Mouse (Mus musculus): ENCODE measurements around the gene Sytl1. TPM values are rescaled to one million over a fixed set of nuclear protein-coding genes. Genes with fewer than 3 reads are reported as not detected.

Gene Sytl1
- polyA plus RNA-seq, 1 experiment from 2014 or later = 2.5 TPM

DNA sequence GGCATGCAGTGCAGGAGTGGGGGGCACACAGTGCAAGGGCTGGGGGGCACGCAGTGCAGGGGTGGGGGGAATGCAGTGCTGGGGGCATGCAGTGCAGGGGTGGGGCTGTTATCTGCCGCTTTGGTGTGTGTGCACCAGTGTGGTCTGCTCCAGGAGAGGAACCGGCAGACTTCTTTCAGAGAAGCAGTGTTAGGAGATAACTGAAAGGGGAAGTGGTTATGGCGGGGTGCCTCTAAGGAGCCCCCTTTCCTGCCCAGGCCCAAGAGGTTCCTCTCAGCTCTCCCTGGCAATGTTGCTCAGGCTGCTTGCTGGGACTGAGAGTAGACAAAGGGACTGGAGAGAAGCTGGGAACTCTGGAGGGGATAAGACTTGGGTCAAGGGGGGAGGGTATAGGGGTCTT, 25.0 kb downstream of the Sytl1 start:
- Histone ChIP-seq H3K36me3 (no peaks in the 10 kb centered on the region), H3K4me1 (peaks cover 25% of the 10 kb centered on the region), H3K27ac (no peak overlapping the region), H3K4me3 (no peak overlapping the region), H3K9me3 (replicated peaks) (no peaks in the 10 kb centered on the region), H3K27me3 (ENCODE audit: low read depth, poor library complexity, severe bottlenecking) (peaks cover 48% of the 10 kb centered on the region)
- 77% methylated on average over 4 of the region's 4 CpGs for WGBS
- no peak for DNase-seq (ENCODE audit: low spot score)

DNA sequence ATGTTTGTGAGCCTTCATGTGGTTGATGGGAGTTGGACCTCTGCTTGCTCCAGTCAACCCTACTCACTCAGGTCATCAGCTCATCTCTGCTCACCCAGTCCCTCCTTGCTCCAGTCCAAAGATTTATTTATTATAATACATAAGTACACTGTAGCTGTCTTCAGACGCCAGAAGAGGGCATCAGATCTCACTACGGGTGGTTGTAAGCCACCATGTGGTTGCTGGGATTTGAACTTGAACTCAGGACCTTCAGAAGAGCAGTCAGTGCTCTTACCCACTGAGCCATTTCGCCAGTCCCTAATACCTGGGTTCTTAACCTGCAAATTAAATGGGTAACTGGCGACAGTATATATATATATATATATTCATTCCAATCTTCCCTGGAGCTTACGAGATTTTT, 27.5 kb downstream of the Sytl1 start:
- Histone ChIP-seq H3K4me3 (no peak overlapping the region), H3K27me3 (ENCODE audit: low read depth, poor library complexity, severe bottlenecking) (peaks cover 31% of the 10 kb centered on the region), H3K27ac (no peak overlapping the region), H3K9me3 (replicated peaks) (no peaks in the 10 kb centered on the region), H3K4me1 (peaks cover 5% of the 10 kb centered on the region), H3K36me3 (no peaks in the 10 kb centered on the region)
- 77% methylated on average over 5 of the region's 5 CpGs for WGBS
- no peak for DNase-seq (ENCODE audit: low spot score)

DNA sequence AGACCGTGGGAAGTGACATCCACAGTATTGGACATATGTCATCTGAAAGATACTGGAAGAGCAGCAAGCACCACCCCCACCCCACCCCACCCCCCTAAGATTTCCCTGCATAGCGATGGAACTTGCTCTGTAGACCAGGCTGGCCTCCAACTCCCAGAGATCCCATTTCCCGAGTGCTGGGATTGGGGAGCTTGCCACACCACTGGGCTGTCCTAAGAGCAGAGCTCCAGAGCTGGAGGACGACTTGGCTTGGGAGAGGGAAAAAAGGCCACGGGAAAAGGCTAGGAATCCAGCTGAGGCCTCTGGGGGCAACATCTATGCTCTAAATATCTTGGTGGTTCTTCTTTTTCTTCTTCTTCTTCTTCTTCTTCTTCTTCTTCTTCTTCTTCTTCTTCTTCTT, 28.1 kb downstream of the Sytl1 start:
- H3K4me3 ChIP-seq = no peak overlapping the region
- H3K4me1 ChIP-seq = peaks cover 4% of the 10 kb centered on the region
- no peaks in the 10 kb centered on the region for H3K36me3 ChIP-seq
- no peak overlapping the region for H3K27ac ChIP-seq
- H3K27me3 ChIP-seq (ENCODE audit: low read depth, poor library complexity, severe bottlenecking) = peaks cover 25% of the 10 kb centered on the region
- DNase-seq (ENCODE audit: low spot score) = no peak
- WGBS = 61% methylated on average over 5 of the region's 5 CpGs
- no peaks in the 10 kb centered on the region for H3K9me3 ChIP-seq (replicated peaks)

DNA sequence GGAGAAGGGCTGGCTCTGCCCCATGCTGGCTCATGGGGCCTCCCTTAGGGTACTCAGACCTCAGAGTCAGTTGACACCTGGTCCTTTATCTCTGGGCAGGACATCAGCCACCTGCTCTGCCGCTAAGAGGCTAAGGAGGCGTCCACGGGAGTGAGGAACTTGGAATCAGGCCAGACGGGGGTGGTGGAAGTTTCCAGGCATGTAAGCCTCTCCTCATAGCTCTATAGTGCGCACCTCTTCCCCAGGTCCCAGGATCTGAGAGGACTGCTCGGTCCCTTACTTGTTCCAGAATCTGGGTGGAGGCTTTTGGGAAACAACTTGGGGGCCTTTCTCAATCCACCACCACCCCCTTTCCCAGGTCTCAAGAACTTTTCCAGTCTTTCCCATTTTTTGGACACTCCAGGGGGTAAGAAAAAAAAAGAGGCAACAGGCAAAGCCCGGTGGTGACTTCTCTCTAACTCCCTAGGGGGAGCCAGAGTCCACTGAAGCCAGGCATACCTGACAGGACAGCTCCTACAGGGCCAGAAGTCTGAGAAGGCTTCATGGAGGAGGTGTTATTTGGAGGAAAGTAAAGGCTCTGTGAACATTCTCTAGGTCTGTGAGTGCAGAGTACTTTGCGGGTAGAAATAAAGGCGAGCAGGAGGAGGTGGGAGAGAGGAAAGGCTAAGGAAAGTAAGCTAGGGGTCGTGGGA, 29.5 kb downstream of the Sytl1 start:
- Histone ChIP-seq H3K4me1 (peaks cover 12% of the 10 kb centered on the region), H3K27me3 (ENCODE audit: low read depth, poor library complexity, severe bottlenecking) (peaks cover 12% of the 10 kb centered on the region; the same call in 1 of the 2 replicates), H3K4me3 (no peak overlapping the region), H3K36me3 (no peaks in the 10 kb centered on the region), H3K27ac (no peak overlapping the region), H3K9me3 (replicated peaks) (no peaks in the 10 kb centered on the region)
- no peak for DNase-seq (ENCODE audit: low spot score)
- 45% methylated on average over 10 of the region's 10 CpGs for WGBS

DNA sequence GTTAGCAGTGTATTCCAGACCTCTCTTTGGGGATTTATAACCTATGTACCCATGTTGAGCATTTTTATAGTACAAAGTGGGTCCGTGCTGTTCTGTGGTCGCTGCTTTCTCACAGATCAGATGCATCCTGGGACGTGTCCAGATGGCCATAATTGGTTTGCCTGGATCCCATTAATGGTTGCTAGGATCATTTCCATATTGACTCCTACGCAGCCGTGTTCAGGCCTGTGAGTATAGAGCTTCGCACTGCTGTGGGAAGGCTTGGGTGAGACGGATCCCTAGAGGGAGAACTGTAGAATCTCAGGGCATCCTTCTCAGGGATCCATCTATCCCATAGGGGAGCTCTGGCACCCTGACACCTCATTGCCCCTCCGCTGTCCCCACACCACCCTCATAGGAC, 33.3 kb downstream of the Sytl1 start:
- peak overlapping the region; percentile 42; the same call in 1 of the 2 replicates for H3K27ac ChIP-seq
- no peaks in the 10 kb centered on the region for H3K9me3 ChIP-seq (replicated peaks)
- no peaks in the 10 kb centered on the region for H3K36me3 ChIP-seq
- no peak for DNase-seq (ENCODE audit: low spot score)
- peaks cover 5% of the 10 kb centered on the region; the same call in 1 of the 2 replicates for H3K27me3 ChIP-seq (ENCODE audit: low read depth, poor library complexity, severe bottlenecking)
- H3K4me3 ChIP-seq = no peak overlapping the region
- WGBS = 69% methylated on average over 8 of the region's 8 CpGs
- H3K4me1 ChIP-seq = peaks cover 16% of the 10 kb centered on the region

DNA sequence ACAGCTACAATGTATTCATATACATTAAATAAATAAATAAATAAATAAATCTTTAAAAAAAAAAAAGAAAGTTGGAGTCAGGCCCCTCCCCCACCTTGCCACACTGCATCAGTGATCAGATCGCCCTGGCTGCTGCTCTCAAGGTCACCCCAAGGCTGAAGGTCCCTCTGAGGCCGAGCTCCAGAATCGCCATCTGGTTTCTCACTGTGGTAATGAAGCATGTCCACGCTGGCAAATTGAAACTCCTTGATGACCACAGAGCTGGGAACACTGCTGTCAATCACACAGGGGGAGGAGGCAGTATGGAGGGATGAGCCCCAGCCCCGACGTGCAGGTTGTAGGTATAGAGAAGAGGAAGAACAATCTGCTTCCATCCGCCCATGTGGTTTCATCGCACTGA, 35.3 kb downstream of the Sytl1 start:
- peaks cover 32% of the 10 kb centered on the region for H3K4me1 ChIP-seq
- WGBS = 73% methylated on average over 8 of the region's 8 CpGs
- no peaks in the 10 kb centered on the region for H3K9me3 ChIP-seq (replicated peaks)
- H3K27ac ChIP-seq = no peak overlapping the region
- peaks cover 13% of the 10 kb centered on the region for H3K27me3 ChIP-seq (ENCODE audit: low read depth, poor library complexity, severe bottlenecking)
- no peak for DNase-seq (ENCODE audit: low spot score)
- H3K4me3 ChIP-seq = no peak overlapping the region
- H3K36me3 ChIP-seq = no peaks in the 10 kb centered on the region

DNA sequence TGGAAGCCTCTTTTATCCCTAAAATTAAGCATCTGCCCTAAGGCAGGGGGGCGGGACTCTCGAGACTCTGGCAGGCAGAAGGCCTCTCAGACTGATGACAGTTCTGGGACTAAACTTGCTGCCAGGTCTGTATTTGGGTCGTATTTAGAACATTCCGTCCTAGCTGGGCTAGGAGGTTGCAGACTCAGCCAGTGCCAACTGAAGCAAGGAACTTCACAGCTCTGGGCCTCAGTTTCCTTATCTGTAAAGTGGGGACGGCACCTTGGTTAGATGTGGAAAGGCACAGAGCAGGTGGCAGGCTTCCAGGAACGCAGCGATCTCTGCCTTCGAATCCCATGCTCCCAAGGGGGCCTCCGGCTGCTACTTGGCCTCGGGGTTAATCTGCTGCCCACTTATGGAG, 36.8 kb downstream of the Sytl1 start:
- Histone ChIP-seq H3K9me3 (replicated peaks) (no peaks in the 10 kb centered on the region), H3K27ac (no peak overlapping the region), H3K4me3 (no peak overlapping the region), H3K27me3 (ENCODE audit: low read depth, poor library complexity, severe bottlenecking) (peaks cover 29% of the 10 kb centered on the region), H3K4me1 (peaks cover 40% of the 10 kb centered on the region), H3K36me3 (no peaks in the 10 kb centered on the region)
- DNase-seq (ENCODE audit: low spot score) = no peak
- WGBS = 77% methylated on average over 10 of the region's 10 CpGs

DNA sequence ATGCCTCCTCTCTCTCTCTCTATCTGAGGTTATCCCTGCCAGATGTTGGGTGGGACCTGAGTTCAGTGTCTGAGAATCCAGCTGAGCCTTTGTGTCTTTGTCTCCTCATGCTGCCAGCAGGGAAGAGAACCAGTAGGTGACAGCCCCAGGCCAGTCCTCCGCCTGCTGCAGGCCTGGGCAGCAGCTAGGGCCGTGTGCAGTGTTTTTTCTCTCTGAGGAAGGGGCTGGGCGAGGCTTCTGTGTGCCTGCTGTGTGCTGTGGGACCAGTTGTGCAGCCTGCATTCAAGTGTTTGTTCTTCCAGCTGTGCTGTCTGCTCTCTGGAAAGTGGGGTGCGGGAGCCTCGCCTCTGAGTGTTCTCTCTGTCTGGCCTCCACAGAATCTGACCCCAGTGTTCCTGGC, 39.0 kb downstream of the Sytl1 start:
- Histone ChIP-seq H3K4me1 (peaks cover 35% of the 10 kb centered on the region), H3K9me3 (replicated peaks) (no peaks in the 10 kb centered on the region), H3K36me3 (no peaks in the 10 kb centered on the region), H3K4me3 (no peak overlapping the region), H3K27me3 (ENCODE audit: low read depth, poor library complexity, severe bottlenecking) (peaks cover 51% of the 10 kb centered on the region), H3K27ac (peak overlapping the region; percentile 64)
- 57% methylated on average over 5 of the region's 5 CpGs for WGBS
- no peak for DNase-seq (ENCODE audit: low spot score)

DNA sequence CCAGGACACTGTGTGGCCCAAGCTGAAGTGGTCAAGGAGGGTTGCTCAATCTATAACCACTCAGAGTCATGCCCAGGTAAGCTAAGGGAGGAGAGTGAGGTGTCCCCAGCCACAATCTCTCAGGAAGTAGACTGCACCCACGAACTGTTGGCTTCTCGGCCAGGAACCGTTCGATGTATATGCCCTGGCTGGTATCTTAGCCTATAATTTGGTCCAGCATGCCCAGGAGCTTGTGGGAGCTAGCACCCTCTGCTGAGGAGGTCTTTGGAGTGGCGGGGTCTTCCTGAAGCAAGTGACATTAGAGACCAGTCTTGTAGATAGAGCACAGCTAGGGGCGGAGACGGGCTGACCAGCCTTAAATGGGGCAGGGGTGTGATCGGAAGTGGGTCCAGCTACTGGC, 41.2 kb downstream of the Sytl1 start:
- no peaks in the 10 kb centered on the region for H3K36me3 ChIP-seq
- no peak overlapping the region for H3K27ac ChIP-seq
- no peak for DNase-seq (ENCODE audit: low spot score)
- no peak overlapping the region for H3K4me3 ChIP-seq
- H3K4me1 ChIP-seq = peaks cover 40% of the 10 kb centered on the region
- WGBS = 84% methylated on average over 8 of the region's 8 CpGs
- peaks cover 52% of the 10 kb centered on the region for H3K27me3 ChIP-seq (ENCODE audit: low read depth, poor library complexity, severe bottlenecking)
- H3K9me3 ChIP-seq (replicated peaks) = no peaks in the 10 kb centered on the region

DNA sequence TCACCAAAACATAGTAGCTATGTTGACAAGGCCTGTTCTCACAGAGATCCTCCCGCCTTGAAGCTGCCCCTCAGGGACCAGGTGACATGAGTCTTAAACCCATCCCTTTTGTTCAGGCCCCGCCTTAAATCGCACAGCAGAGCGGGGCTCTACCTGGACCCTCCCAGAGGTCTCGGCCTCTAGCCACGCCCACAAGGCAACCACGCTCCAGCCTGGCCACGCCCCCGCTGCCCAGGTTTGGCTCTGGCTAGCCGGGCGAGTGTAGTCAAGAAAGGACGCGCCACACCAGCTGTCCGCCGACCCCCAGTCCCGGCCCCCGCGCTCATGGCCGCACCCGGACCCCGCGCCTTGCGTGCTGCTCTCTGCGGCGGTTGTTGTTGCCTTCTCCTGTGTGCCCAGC, 42.3 kb downstream of the Sytl1 start:
- H3K36me3 ChIP-seq = no peaks in the 10 kb centered on the region
- H3K4me1 ChIP-seq = peaks cover 40% of the 10 kb centered on the region
- DNase-seq (ENCODE audit: low spot score) = peak; percentile 72
- H3K27me3 ChIP-seq (ENCODE audit: low read depth, poor library complexity, severe bottlenecking) = peaks cover 53% of the 10 kb centered on the region
- WGBS = 1% methylated on average over 25 of the region's 25 CpGs
- peak overlapping the region; percentile 42 for H3K27ac ChIP-seq
- peak overlapping the region; percentile 51 for H3K4me3 ChIP-seq
- no peaks in the 10 kb centered on the region for H3K9me3 ChIP-seq (replicated peaks)

DNA sequence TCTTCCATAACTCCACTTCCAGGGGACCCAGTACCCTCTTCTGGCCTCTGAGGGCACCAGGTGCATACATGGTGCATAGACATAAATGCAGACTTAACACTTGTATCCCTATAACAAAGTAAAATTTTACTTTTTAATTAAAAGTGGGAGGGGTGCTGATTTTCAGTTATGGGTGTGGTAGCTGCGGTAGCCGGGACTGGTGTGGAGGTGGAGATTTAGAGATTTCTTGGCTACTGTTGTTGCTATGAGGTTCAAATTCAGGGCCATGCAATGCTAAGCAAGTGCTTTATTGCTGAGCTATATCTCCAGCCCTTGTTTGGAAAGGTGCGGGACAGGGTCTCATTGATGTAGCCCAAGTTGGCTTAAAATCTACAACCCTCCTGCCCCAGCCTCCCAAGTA, 44.2 kb downstream of the Sytl1 start:
- H3K9me3 ChIP-seq (replicated peaks) = no peaks in the 10 kb centered on the region
- H3K4me3 ChIP-seq = no peak overlapping the region
- H3K27me3 ChIP-seq (ENCODE audit: low read depth, poor library complexity, severe bottlenecking) = peaks cover 69% of the 10 kb centered on the region
- 89% methylated on average over 3 of the region's 3 CpGs for WGBS
- DNase-seq (ENCODE audit: low spot score) = no peak
- H3K27ac ChIP-seq = no peak overlapping the region
- H3K36me3 ChIP-seq = no peaks in the 10 kb centered on the region
- peaks cover 38% of the 10 kb centered on the region for H3K4me1 ChIP-seq

DNA sequence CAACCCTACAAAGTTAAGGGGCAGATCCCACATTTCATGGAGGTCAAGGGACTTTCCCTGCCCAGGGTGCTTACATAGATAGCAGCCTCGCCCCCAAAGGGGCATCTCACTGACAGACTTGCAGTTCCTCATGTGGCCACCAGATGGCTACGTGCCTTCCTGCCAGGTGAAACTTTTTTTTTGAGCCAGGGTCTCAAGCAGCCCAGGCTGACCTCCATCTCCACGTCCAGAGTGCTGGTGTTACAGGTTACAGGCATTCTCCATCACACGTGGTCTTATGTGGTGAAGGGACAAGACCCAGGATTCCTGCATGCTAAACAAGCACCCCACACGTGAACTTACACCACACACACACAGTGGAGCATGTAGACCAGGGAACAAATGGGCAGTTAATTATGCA, 45.3 kb downstream of the Sytl1 start:
- Histone ChIP-seq H3K9me3 (replicated peaks) (no peaks in the 10 kb centered on the region), H3K4me1 (peaks cover 39% of the 10 kb centered on the region), H3K27me3 (ENCODE audit: low read depth, poor library complexity, severe bottlenecking) (peaks cover 70% of the 10 kb centered on the region), H3K4me3 (no peak overlapping the region), H3K36me3 (no peaks in the 10 kb centered on the region), H3K27ac (no peak overlapping the region)
- peak; percentile 82 for DNase-seq (ENCODE audit: low spot score)
- WGBS = 2% methylated on average over 5 of the region's 5 CpGs

DNA sequence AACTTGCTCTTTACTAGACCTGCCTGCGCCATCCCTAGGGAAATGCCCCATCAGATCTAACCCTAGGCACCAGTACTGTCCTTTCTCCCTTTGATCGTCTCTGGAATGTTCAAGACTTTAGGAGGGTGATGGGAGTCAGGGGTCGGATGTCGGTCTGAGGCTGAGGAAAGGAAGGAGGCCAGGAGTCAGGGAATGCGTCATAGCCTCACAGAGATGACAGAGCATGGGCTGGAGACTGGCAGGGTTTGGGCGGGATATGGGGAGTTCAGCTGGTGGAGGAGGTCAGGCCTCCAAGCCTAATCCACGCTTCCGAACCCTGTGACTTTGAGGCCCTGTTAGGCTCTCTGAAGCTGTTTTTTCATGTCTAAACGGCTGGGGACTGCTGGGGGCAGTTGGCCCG, 49.3 kb downstream of the Sytl1 start:
- Histone ChIP-seq H3K9me3 (replicated peaks) (no peaks in the 10 kb centered on the region), H3K4me1 (peaks cover 40% of the 10 kb centered on the region), H3K27ac (no peak overlapping the region), H3K27me3 (ENCODE audit: low read depth, poor library complexity, severe bottlenecking) (peaks cover 62% of the 10 kb centered on the region), H3K4me3 (peak overlapping the region; percentile 81), H3K36me3 (no peaks in the 10 kb centered on the region)
- WGBS = 5% methylated on average over 10 of the region's 10 CpGs
- DNase-seq (ENCODE audit: low spot score) = no peak

DNA sequence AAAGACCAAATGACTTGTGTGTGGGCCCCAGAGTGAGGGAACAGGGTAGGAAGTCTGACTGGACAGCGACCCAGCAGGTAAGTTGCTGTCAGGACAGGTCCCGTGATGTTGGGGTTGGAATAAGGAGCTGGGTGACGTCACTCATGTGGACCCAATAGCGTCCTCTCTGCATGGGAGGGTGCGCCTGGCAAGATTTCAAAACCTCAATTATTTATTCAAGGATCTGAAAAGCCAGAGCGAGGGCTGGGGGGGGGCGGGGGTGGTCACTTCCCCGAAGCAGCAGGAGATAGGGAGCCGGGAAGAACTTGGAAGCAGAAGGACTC, 49.7 kb downstream of the Sytl1 start:
- no peak for DNase-seq (ENCODE audit: low spot score)
- Histone ChIP-seq H3K9me3 (replicated peaks) (no peaks in the 10 kb centered on the region), H3K4me1 (peaks cover 40% of the 10 kb centered on the region), H3K27ac (no peak overlapping the region), H3K36me3 (no peaks in the 10 kb centered on the region), H3K4me3 (peak overlapping the region; percentile 81), H3K27me3 (ENCODE audit: low read depth, poor library complexity, severe bottlenecking) (peaks cover 67% of the 10 kb centered on the region)
- 0% methylated on average over 9 of the region's 9 CpGs for WGBS

All from limb, embryonic 10.5 days (tissue).